Mouse (Mus musculus) lung, postnatal 25 days (tissue): Measurements from ENCODE around the gene Adamts3.

ENCODE experiments used
- DNase-seq: peaks from one replicate; pipeline ENCODE4 v3.0.0; 2022; ENCODE audit warnings: low spot score

Adamts3 gene

GRCm38 (mm10) chr5:89883051-89883907, at the start of gene Adamts3:
TSS of gene Adamts3 (minus strand) at chr5:89883334.
- peak; percentile 16 for DNase-seq

- DNase-seq = no peak
Observed at GRCm38 (mm10) chr5:89931511-89931910, 48.4 kb upstream of the Adamts3 start.

- DNase-seq = no peak
Observed at GRCm38 (mm10) chr5:89912359-89912758, 29.2 kb upstream of the Adamts3 start.

GRCm38 (mm10) chr5:89911950-89912349, 28.8 kb upstream of the Adamts3 start:
- DNase-seq = no peak

- no peak for DNase-seq
Observed at GRCm38 (mm10) chr5:89911508-89911907, 28.4 kb upstream of the Adamts3 start.

GRCm38 (mm10) chr5:89906884-89907431, 23.8 kb upstream of the Adamts3 start:
- DNase-seq = no peak

GRCm38 (mm10) chr5:89901026-89901425, 17.9 kb upstream of the Adamts3 start:
- DNase-seq = no peak

GRCm38 (mm10) chr5:89897495-89897894, 14.4 kb upstream of the Adamts3 start:
- DNase-seq = peak; percentile 32

- no peak for DNase-seq
Observed at GRCm38 (mm10) chr5:89895520-89895919, 12.4 kb upstream of the Adamts3 start.

GRCm38 (mm10) chr5:89884991-89885390, 1.9 kb upstream of the Adamts3 start:
- no peak for DNase-seq

DNA sequence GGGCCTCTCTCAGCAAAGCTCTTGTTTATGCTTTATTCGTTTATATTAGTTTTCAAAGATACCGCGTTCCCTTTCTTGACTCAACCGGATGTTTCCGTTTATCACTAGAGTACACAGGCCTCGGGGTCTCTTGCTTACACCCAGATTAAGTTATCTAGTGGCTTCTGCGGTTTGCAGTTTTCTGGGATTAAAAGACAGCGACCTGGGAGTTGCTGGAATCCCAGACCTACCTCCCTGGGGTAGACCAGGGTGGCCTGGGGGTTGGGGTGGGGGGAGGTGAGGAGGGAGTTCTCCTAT, 722 bp upstream of the Adamts3 start:
- no peak for DNase-seq

DNA sequence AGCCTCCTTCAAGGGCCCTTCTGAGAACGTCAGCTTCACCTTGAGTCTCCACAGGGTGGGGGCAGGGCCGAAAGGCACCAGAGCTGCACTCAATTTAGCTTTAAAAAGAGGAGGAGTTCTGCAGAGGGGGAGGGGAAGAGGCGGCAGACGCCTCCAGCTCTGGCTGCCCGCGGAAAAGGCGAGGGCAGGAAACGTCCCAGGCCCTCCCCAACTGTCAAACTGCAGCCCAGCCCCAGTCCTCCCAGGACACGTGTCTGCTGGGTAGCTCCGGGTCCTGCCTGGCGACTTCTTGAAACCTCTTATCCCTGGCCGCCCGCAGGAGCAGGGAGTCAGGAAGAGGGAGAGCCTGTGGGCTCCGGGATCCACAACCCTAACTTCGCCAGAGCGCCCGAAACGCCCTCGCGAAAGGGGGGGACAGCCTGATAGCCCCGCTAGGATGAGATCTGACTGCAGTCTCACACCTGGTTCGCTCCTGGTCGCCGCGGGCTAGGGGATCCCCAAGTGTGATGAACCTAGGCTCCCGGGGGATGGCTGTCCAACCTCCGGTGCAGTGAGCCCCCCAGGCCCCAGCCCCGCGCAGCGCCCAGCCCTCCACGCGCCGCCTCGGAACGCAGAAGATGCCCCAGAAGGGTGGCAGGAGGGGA, 921 bp downstream of the Adamts3 start:
- peak; percentile 67 for DNase-seq

DNA sequence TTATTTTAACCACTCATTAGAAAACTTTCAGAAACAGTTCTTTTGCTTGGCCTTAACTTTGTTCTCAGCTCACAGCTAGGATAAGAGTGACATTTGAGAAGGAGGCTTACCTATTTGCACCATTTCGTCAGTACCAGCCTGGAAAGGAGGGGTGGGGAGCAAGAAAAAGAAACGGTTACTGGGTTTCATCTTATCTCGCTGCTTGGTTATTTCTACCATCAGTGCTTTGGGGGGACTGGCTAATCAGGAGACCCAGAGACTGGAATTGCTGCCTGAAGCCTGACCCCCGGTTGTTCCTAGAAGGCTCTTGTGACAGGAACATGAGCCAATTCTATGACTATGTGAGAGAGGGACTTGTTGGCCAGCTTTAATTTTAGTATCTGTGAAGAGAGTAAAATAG, 1.7 kb downstream of the Adamts3 start:
- no peak for DNase-seq

GRCm38 (mm10) chr5:89878866-89879392, 4.2 kb downstream of the Adamts3 start:
- no peak for DNase-seq

DNA sequence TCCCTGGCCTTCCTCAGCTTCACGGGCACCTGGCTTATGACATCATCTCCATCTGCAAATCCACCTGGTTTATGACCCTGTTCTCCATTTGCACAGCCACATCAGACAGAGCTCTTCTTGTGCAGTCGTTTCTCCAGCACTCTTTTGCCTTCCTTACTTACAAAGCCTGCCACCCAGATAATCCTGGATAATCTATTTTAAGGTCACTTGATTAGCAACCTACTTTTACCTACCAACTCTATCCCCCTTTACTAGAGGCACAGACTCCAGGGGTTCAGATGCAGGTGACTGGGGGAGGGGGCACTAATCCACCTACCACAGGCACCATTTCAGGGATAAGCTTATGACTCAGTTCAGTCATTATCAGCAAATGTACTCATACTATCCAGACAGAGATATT, 10.5 kb downstream of the Adamts3 start:
- no peak for DNase-seq

- DNase-seq = no peak
Observed at GRCm38 (mm10) chr5:89859603-89860002, 23.5 kb downstream of the Adamts3 start.

DNA sequence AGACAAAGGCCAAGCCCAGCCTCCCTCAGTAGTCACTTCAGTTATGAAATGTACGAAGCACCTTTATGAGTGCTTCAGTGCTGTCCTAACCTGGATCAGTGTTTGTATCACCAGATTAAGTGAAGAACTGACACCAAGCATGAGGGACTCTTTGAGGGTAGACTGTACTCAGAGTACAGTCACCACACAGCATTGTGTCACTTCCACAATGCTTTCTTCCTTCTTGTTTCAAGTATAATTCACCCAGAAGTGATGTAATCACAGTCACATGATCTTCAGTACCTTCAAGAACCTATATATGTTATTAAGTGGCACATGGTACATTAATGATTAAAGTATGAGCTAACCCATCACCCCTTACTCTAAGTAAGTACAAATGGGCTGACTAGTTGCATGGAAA, 24.3 kb downstream of the Adamts3 start:
- DNase-seq = no peak

GRCm38 (mm10) chr5:89846551-89846950, 36.6 kb downstream of the Adamts3 start:
- DNase-seq = no peak

DNA sequence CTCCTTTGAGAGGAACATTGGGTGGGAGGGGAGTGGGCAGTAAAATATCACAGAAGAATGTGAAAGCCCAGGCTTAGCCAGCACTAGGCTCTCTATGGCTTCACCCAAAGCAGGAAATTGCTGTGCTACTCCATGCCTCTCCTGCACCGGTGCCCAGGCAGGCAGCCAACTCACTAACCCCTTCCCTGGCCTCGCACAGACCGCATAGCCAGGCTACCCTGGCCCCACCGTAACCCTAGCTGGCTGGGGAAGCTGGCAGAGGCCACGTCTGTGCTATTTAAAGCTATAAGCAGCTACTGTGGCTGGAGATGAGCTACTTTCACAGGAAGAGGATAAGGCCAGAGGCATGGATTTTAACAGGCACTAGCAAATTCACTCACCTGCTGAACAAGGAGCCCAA, 38.8 kb downstream of the Adamts3 start:
- DNase-seq = peak; percentile 16

- DNase-seq = no peak
Observed at GRCm38 (mm10) chr5:89843478-89843877, 39.7 kb downstream of the Adamts3 start.

DNA sequence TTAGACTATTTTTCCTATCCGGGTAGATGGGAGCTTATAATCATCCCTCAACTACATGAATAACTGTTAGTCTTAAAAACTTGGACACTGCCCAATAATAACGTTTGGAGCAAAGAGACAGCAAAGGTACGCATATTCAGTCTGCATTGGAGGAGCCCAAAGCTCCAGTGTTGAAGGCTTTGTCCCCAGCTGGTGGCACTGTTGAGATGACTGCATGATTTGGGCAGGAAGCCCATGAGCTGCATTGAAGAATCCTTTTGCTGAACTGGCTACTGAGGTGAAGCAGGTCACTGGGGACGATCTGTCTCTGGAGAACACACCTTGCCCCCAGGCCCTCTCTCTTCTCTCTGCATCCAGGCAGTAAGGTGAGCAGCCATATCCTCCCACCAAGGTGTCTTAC, 43.5 kb downstream of the Adamts3 start:
- peak; percentile 8 for DNase-seq

- no peak for DNase-seq
Observed at GRCm38 (mm10) chr5:89821175-89821574, 62.0 kb downstream of the Adamts3 start.

GRCm38 (mm10) chr5:89819531-89819930, 63.6 kb downstream of the Adamts3 start:
- DNase-seq = peak; percentile 7
